Mouse (Mus musculus) CD8-positive naive resting alpha-beta T cell, adult 2 months (primary cell): ENCODE data around the gene Cuta.

Experiments used
- DNase-seq, 2 experiments: peaks; one replicate each; pipeline ENCODE4 v3.0.0; 2022; ENCODE audit warnings: low read depth in 2 of 2, low spot score in 2 of 2

Cuta gene

GRCm38 (mm10) chr17:26956309-26956708 is 16.9 kb upstream of the Cuta start:
- DNase-seq, result no peak

DNA sequence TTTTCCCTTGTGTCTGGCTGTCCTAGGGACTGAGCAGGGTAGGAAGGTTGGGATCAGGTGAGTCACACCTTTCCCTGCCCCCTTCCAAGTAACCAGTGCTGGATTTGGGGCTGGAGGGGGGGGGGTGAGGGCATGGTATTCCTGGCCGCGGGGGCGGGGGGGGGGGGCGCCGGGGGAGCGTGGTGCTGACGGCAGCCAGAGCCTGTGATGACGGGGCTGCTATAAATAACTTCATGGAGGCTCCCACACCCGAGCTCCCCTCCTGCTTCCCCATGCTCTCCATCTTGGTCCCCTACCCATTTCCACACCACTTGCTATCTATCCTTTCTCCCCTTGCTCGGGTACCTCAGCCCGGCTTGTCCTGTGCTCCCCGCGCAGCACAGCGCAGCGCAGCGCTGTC is 14.4 kb upstream of the Cuta start:
- DNase-seq, result no peak

- no peak for DNase-seq
Measured at GRCm38 (mm10) chr17:26953201-26953600, 13.8 kb upstream of the Cuta start.

GRCm38 (mm10) chr17:26951952-26952877 is 12.8 kb upstream of the Cuta start:
- no peak for DNase-seq

DNA sequence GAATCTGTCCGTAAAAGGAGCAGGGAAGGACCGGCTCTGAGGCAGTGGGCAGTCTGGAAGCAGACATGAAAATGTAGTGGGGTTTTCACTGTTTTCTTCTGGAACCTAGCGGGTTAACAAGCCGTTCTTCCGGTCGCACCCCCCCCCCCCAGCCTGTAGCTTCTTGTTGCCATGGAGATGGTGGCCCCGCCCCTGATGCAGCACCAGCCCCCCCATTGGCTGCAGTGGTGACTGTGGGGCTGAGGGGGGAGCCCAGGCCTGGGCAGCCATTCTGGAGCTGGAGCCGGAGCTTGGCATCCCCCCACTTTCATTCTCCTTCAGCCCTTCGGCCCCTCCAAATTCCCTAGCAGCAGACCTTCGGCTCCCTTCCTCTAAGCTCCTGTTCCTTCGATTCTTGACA is 12.0 kb upstream of the Cuta start:
- peak; percentile 56 to 74 for DNase-seq

- no peak for DNase-seq
Measured at GRCm38 (mm10) chr17:26950560-26951288, 11.4 kb upstream of the Cuta start.

DNA sequence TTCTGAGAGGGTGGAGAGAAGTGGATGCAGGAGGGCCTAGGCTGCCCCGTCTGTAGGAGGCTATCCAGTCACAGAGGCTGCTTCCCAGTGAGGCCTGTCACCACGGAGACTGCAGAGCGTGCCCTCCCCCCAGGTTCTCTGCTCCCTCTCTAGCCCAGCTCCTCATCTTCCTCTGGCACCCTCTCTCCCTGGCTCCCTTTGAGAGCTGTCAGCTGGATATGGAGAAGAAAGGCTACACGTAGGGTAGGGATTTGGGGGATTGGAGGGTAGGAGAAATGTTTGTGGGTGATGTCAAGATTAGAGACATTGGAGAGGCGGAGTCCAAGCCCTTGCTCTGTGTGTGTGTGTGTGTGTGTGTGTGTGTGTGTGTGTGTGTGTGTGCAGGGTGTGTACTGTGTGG is 10.5 kb upstream of the Cuta start:
- DNase-seq, result no peak

GRCm38 (mm10) chr17:26949051-26949577 is 9.7 kb upstream of the Cuta start:
- DNase-seq, result no peak

GRCm38 (mm10) chr17:26948316-26949050 is 9.1 kb upstream of the Cuta start:
- DNase-seq, result no peak

DNA sequence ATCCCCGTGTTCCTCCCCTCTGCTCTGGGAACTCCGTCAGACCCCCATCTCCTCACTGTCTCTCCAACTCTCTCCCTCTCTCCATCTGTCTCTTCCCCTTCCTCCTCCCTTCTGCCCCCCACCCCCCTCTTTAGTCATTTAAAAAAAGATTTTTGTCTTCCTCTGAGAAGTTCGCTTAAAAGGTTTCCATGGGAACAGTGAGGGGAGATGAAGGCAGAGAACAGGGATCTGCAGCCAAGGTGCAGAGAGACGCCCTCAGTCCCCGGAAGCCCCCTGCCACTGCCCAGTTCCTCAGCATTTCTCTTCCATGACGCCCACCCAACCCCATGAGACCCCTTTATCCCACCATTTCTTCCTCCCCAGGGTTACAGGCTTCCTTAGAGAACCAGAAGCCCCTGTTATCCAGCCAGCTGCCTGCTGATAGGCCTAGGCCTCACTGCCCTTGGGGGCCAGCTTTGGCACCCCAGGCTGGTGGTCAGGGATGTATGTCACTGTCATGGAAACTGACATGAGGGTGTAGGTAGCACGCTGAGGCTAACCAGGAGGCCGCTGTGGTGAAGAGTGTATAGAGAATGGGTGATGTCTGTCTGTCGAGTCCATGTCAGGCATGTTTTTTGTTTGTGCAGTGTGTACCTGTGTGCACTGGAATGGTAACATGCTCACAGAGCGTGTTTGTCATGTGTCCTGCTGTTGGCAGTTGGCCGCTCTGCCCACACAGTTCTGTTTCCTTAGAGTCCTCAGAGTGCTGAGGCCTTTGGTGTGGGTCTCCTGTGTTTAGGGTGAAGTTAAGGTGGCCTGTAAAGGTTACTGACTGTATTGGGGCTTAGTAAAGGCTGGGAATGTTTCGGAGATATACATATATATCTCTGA is 8.1 kb upstream of the Cuta start:
- no peak for DNase-seq

- DNase-seq, result no peak
Measured at GRCm38 (mm10) chr17:26946567-26946966, 7.2 kb upstream of the Cuta start.

DNA sequence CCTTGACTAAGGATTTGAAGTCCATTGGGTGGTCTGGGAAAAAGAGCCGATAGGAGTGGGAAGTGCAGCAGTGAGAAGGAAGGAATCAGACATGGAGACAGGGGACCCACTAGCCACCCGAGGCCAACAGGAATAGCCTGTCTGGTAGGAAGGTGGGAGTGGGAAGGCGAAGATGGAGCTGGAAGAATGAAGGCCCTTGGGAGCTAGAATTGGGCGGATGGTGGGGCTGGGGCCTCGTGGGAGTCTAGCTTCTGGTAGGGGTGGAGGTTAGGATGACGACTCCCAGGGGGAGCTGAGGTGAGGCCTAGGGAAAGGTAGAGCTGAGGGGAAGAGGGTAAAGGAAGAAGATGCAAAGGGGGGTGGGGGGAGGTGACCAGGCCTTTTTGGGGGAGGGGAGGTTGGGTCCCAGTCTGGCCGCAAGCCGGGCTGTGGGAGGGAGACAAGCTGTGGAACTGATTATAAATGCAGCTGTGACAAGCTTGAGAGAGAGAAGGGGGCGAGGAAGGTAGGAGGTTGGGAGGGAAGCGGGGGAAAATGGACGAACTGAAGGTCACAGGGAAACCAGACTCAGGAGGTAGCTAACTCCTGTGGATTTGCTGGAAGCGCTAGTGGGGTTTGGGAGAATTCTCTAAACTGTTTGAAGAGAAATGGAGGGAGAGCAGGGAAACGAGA is 6.6 kb upstream of the Cuta start:
- DNase-seq, result no peak

DNA sequence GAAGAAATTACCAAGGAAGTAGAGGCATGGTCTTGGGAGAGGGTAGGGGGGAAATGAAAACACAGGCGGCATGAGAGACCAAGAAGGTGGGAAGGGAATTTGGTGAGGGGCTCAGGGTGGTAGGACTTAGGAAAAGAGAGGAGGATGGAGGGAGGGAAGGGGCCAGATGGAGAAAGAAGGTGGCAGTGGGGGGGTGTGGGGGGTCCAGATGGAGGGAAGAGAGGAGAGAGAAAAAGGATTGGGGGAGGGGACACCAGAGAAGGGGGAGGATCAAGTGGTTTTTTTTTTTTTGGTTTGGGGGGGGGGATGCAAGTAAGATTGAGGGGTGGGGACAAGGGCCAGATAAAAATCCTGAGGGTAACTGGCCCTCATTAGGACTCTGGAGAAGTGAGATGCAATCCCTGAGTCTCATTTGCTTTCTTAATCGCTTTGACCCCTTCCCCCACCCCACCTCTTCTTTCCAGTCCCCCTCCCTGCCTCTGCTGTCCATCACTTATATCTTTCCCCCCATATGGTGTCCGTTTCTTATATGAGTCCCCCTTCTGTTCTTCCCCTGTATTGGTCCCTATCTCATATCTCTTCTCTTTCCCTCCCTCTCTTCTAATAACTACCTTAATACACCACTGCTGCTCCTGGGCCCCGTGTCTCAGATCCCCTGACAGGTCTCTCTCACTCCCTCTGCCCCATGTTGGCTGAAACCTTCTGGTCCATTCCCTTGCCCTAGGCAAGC is 2.6 kb upstream of the Cuta start:
- no peak for DNase-seq

GRCm38 (mm10) chr17:26941031-26941789 is 1.8 kb upstream of the Cuta start, which contains the start of gene Syngap1:
Syngap1 (plus strand) TSS chr17:26941253.
- no peak for DNase-seq

DNA sequence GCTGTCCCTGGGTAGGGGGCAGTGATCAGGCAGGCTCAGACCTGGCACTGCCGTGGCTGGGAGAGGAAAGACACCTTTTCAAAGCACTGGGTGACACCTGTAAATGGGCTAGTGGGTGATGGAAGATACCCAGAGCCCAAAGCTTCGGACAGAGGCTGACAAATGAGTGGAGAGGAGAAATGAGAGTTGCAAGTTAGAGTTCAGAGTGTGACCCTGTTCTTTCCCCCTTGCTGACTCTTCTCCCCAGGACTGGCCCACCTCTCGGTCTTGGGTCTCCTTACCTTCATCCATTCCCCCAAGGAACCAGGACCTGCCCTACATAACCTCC is 568 bp upstream of the Cuta start:
- no peak for DNase-seq

DNA sequence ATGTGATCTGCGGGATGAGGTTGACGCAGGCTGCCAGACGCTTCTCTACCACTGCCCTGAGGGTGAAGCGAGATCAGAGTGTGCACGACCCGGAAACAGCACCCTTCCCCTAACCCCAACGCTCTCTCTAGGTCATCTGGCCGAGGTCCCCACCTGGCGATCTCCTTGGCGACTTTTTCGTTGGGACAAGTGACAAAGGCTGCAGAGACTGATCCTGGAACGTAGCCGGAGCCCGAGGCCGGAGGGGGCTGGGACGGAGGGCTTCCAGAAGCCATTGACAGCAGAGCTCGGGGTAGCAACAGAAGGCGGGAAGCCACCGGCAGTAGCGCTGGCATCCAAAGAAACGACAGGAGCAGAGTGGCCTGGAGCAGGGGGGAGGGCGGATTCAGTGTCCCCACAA is 638 bp downstream of the Cuta start:
- DNase-seq, result no peak

DNA sequence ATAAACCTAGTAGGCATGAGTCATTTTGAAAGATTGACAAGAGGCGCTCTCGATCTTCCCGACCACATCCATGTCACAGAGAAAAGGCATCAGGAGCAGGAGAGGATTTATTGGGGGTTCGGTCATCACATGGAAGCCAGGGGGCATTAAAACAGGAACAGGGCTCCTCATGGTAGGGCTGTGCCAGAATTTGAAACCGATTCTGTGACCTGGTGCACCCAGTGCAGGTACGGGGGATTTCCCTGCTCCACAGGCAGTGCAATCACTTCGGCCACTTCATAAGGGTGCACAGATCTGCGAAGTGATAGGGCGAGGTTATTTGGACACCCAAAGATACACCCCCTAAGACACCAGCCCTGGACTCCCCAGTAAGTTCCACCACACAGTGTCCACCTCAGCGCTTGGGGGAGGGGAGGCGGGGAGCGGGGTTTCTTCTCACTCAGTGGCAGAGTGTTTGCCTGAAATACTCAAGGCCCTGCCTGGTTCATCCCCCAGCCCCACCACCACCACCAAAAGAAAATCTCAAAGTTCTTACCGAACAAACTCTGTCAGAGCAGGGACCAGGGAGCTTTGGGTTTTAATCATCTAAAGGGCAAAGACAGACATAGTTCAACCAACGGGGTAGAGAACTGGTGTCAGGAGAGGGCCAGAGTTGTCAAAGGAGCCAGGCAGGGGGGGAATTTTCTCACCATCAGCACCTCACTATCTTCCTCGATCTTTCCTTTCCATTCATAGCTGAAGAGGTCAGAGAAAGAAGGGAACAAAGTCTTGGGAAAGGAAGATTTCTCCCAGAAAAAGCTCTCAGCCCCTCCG is 1.3 kb downstream of the Cuta start:
- no peak for DNase-seq
